Mouse (Mus musculus): ENCODE data around the gene Vwc2l.

The Vwc2l gene

DNA sequence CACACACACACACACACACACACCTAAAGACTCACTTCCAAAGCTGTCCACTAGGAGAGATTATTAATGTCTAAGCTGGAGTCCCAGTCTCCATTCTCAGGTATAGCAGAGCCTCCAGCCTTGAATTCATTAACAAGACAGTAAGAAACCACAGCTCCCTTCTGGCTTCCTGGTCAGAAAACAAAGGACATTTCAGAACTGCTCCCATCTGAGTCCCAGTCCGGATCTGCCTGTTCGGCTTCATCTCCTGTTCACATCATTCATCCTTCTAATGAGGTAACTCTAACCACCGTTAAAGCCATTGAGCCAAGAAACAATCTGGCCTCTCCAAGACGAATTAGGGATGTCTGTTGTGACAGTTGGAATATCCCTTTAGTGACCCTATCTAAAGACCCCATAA, 185.7 kb downstream of the Vwc2l start:
- DNase-seq (ENCODE audit: low read depth) = no peak

DNA sequence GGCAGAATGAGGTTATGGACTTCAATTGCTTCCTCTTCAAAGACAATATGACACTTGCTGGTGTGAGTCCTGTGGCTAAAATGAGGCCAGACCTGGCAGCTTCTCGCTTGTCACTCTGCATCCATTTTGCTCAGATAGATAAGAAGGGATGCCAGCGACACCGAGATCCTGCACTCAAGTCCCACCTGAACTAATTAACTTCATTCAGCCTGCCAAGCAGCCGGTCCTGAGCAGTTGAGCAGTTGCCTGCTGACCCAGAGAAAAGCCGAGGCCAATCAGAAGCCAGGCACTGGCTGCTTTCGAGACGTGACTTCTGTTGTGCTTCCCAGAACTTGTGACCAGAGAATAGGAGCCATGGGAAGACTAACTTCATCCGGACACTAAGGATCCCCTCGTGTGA, 187.6 kb downstream of the Vwc2l start:
- no peak for DNase-seq (ENCODE audit: low read depth)

DNA sequence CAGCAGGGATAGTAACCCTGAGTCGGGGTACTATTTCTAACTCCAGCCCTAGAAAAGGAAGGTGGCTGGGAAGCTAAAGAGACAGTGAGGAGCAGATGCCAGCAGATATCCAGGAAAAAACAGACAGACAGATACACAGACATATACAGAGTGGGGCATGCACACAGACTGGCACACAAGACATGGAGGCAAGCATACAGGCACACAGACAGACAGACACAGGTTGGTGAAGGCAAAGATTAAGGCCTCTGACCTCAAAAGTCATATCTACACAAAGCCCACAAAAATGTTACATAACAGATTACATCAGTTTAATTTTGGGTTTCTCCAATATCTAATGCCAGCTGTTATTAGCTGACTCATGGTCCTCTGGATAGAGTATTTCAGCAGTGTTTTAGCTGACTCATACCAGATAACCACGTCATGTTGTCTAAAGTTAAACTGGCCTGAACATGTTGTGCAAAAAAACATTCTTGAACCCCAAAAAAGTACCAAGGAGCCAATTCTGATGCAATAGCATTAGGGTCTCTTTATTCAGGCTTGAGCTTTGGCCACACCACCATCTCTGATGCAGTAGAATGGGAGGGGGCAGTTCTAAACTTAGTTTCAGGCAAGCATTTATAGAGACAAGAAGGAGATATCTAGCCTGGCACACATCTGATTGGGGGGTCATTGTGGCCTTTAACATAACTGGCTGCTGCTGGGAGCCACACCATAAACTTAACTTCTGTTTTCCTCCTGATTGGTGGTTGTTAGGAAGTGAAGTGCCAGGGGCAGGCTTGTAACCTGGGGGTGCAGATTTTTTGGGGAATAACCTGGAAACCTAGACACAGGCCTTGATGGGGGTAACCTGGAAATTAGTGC, 192.9 kb downstream of the Vwc2l start:
- DNase-seq (ENCODE audit: low read depth) = peak; percentile 11

DNA sequence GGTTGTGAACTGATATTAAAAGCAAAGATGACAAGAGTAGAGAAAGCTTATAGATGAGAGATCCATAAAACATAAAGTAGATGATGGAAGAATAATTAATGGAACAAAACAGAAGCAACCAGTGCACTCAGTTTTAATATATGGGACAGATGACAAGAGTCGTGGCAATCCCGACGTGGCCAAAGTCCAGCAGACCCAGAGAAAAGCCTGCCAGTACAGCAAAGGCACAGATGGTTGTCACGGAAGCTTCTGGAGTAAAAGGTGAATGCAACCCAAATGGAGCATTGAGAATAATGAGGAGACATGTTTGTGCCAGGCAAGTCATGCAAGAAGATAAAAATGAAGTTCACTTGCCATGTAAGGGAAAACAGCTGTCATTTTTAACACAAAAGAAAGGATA, 207.5 kb downstream of the Vwc2l start:
- no peak for DNase-seq (ENCODE audit: low read depth)
